Mouse (Mus musculus): ENCODE measurements around the gene Zfp683. TPM values are rescaled to one million over a fixed set of nuclear protein-coding genes. Genes with fewer than 3 reads are reported as not detected.

The Zfp683 gene
- polyA plus RNA-seq, 1 experiment from 2014 or later, result not detected

DNA sequence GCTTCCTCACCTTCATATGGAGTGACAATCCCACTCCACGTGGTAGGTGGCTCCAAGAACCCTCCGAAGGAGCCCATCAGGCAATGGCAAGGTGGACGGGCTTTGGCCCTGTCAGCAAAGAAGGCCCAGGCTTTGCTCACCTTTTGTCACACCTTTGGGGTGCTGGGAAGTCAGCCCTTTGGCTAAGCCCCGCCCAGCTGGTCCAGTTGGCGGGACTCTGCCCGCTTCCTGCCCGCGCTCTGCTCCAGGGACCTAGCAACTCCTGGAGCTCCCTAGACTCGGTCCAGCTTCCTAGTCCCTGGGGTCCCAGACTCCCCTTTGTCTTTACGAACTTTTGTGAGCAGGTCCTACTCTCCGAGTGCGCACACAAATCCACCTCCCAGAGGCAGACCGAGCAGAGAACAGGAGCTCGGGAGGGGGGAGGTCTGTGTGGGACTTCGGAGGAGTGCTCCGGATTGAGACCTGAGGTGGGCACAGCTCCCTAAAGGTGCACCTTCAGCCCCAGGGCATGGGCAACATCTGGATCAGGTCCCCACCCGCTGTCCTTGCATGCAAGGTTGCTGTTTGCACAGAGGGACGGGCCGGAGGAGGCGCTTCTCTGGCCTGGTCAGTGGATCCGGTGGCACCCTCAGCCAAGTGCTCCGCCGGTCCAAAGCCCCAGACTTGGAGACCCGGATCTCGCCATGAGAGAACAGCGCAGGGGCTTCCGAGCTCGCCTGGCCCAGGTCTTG, 6.7 kb downstream of the Zfp683 start, which contains the start of gene Crybg2:
Gene Crybg2 (plus strand): TSS at position 681 of the 731 bp plus-strand sequence.
- Histone ChIP-seq H3K27ac (no peak within 1 kb of the TSS), H3K4me3 (replicated peaks) (no peak within 1 kb of the TSS), H3K36me3 (replicated peaks) (no peaks in the 10 kb centered on the region), H3K9me3 (no peaks in the 10 kb centered on the region), H3K9ac (no peak within 1 kb of the TSS), H3K4me1 (peaks cover under 1% of the 10 kb centered on the region; the same call in 1 of the 2 replicates), H3K4me2 (no peak within 1 kb of the TSS), H3K27me3 (peaks cover 32% of the 10 kb centered on the region)
- 52% methylated on average over 28 of the region's 28 CpGs for WGBS
- no peak for ATAC-seq (ENCODE audit: low FRiP score)

DNA sequence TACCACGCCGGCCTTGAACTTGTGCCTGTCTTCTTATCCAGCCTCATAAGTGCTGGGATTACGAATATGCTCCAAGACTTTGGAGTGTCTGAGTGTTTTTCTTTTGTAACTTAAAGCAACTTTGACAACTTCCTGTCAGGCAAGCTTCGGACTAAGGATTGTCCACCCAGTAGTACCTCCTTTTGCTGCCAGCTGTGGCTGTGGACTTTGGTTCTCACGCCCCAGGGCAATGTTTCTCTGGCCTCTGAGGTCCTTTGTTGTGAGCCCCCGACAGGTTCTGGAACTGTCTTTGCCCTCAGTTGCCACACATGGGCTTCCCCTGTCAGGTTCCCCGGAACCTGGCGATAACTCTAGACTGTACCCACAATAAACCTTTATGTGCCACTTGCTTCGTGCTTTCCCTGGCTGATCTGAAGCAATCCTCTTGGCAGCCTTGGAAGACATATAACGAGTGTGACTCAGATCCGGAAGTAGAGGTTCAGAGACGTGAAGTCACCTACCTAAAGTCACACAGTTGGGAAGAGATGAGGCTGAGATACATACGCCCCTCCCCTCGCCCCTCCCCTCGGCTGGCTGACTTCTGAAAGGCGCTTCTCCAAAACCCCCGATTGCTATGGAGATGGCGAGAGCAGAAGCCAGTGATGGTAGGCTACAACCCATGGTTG, 7.7 kb downstream of the Zfp683 start:
- no peaks in the 10 kb centered on the region for H3K36me3 ChIP-seq (replicated peaks)
- H3K9me3 ChIP-seq, result no peaks in the 10 kb centered on the region
- 60% methylated on average over 18 of the region's 18 CpGs for WGBS
- H3K27me3 ChIP-seq, result peaks cover 40% of the 10 kb centered on the region
- H3K4me2 ChIP-seq, result no peak overlapping the region
- H3K4me3 ChIP-seq (replicated peaks), result no peak overlapping the region
- H3K9ac ChIP-seq, result no peak overlapping the region
- H3K4me1 ChIP-seq, result peaks cover 5% of the 10 kb centered on the region
- H3K27ac ChIP-seq, result no peak overlapping the region
- no peak for ATAC-seq (ENCODE audit: low FRiP score)

GRCm38 (mm10) chr4:134061944-134062446, 8.4 kb downstream of the Zfp683 start:
- ATAC-seq (ENCODE audit: low FRiP score), result no peak
- no peak overlapping the region for H3K4me2 ChIP-seq
- no peaks in the 10 kb centered on the region for H3K36me3 ChIP-seq (replicated peaks)
- no peak overlapping the region for H3K4me3 ChIP-seq (replicated peaks)
- no peaks in the 10 kb centered on the region for H3K9me3 ChIP-seq
- no peak overlapping the region for H3K27ac ChIP-seq
- H3K9ac ChIP-seq, result no peak overlapping the region
- 47% methylated on average over 8 of the region's 8 CpGs for WGBS
- peaks cover 5% of the 10 kb centered on the region for H3K4me1 ChIP-seq
- peaks cover 43% of the 10 kb centered on the region for H3K27me3 ChIP-seq

DNA sequence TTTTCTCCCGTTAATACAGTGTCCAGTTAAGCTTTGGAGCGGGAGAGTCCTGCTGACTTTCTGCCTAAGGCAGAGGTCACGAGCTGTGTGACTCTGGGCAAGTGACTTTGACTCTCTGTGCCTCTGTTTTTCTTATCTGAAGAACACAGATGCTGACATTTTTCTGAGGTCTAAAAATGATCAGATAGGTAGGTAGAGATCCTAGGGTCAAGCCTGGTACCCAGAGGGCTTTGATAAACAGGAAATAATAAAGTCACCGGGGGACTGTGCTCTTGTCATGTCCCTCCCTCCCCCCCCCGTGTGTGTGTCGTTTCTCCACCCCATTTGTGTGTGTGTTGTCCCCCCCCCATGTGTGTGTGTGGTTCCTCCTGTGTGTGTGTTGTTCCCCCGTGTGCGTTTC, 8.9 kb downstream of the Zfp683 start:
- H3K27ac ChIP-seq, result no peak overlapping the region
- no peak overlapping the region for H3K4me2 ChIP-seq
- H3K9ac ChIP-seq, result no peak overlapping the region
- WGBS, result 78% methylated on average over 7 of the region's 8 CpGs
- H3K27me3 ChIP-seq, result peaks cover 45% of the 10 kb centered on the region
- ATAC-seq (ENCODE audit: low FRiP score), result no peak
- H3K4me1 ChIP-seq, result peaks cover 5% of the 10 kb centered on the region
- H3K4me3 ChIP-seq (replicated peaks), result no peak overlapping the region
- no peaks in the 10 kb centered on the region for H3K36me3 ChIP-seq (replicated peaks)
- no peaks in the 10 kb centered on the region for H3K9me3 ChIP-seq

- Histone ChIP-seq H3K36me3 (replicated peaks) (no peaks in the 10 kb centered on the region), H3K27me3 (peaks cover 39% of the 10 kb centered on the region), H3K9ac (no peak overlapping the region), H3K4me3 (replicated peaks) (no peak overlapping the region), H3K4me2 (no peak overlapping the region), H3K9me3 (no peaks in the 10 kb centered on the region), H3K4me1 (peaks cover 5% of the 10 kb centered on the region), H3K27ac (no peak overlapping the region)
- WGBS, result 23% methylated on average over 23 of the region's 23 CpGs
- no peak for ATAC-seq (ENCODE audit: low FRiP score)
Observed at GRCm38 (mm10) chr4:134065431-134066004, 11.9 kb downstream of the Zfp683 start.

DNA sequence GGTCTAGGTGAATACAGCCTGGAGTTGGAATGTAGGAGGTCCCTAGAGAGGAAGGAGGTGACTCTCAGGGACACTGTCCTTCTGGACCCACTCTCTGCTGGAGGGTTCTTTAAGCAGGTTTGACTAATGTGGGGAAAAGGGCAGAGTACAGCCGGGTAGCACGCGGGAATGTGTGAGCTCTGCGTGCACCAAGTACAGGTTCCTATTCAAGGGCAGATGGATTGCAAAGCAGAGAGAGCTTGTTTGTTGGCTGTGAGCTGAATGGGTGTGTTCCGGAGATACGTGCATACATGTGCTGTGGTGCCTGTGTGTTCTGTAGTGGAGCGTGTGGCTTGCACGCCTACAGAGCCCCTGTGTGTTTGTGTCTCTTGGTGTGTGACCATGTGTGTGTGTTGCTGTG, 13.7 kb downstream of the Zfp683 start:
- H3K9ac ChIP-seq, result no peak overlapping the region
- peaks cover 27% of the 10 kb centered on the region for H3K27me3 ChIP-seq
- no peak overlapping the region for H3K4me2 ChIP-seq
- no peak overlapping the region for H3K27ac ChIP-seq
- 96% methylated on average over 8 of the region's 8 CpGs for WGBS
- no peaks in the 10 kb centered on the region for H3K9me3 ChIP-seq
- ATAC-seq (ENCODE audit: low FRiP score), result no peak
- H3K4me3 ChIP-seq (replicated peaks), result no peak overlapping the region
- peaks cover 5% of the 10 kb centered on the region for H3K4me1 ChIP-seq
- H3K36me3 ChIP-seq (replicated peaks), result no peaks in the 10 kb centered on the region

GRCm38 (mm10) chr4:134067833-134068544, 14.4 kb downstream of the Zfp683 start:
- 85% methylated on average over 7 of the region's 7 CpGs for WGBS

DNA sequence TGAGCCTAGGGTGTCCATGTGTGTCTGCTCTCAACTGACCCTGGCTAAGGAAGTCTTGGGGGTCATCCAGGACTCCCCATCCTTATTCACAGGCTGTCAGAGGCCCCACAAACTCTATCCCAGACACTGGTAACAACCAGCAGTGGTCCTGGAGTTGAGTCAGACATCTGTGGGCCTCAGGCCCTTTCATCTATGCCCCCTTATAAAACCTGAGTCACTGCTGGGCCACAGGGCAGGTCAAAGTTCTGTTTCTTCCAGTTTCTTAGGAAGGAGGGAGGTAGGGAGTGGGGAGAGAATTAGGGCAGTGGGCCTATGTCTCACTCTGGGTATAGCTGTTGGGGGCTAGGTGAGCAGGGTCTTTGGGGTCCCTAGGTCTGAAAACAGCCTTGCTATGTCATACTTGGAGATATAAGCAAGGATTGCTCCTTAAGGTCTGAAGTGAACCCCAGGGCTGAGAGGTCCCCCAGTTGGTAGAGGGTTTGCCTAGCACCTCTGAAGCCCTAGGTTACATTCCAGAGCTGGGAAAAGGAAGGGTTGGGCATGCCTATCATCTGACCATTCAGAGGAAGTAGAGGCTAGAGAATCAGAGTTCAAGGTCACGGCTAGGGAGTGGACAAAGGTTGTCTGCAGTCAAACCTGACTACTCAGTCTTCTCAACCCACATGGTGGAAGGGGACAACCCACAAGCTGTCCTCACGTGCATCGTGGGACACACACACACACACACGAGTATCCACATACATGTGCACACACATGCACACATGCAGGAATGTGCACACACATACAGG, 15.3 kb downstream of the Zfp683 start:
- 94% methylated on average over 4 of the region's 4 CpGs for WGBS
- peaks cover 24% of the 10 kb centered on the region for H3K27me3 ChIP-seq
- no peak overlapping the region for H3K4me3 ChIP-seq (replicated peaks)
- ATAC-seq (ENCODE audit: low FRiP score), result no peak
- no peak overlapping the region for H3K27ac ChIP-seq
- H3K4me1 ChIP-seq, result peaks cover 5% of the 10 kb centered on the region
- no peak overlapping the region for H3K9ac ChIP-seq
- H3K4me2 ChIP-seq, result no peak overlapping the region
- H3K36me3 ChIP-seq (replicated peaks), result no peaks in the 10 kb centered on the region
- no peaks in the 10 kb centered on the region for H3K9me3 ChIP-seq

More at GRCm38 (mm10) chr4:134067833-134068544, 14.4 kb downstream of the Zfp683 start:
- Histone ChIP-seq H3K4me1 (peaks cover 5% of the 10 kb centered on the region), H3K27me3 (peaks cover 27% of the 10 kb centered on the region), H3K36me3 (replicated peaks) (no peaks in the 10 kb centered on the region), H3K9me3 (no peaks in the 10 kb centered on the region), H3K9ac (no peak overlapping the region), H3K4me2 (no peak overlapping the region), H3K27ac (no peak overlapping the region), H3K4me3 (replicated peaks) (no peak overlapping the region)
- ATAC-seq (ENCODE audit: low FRiP score), result no peak

DNA sequence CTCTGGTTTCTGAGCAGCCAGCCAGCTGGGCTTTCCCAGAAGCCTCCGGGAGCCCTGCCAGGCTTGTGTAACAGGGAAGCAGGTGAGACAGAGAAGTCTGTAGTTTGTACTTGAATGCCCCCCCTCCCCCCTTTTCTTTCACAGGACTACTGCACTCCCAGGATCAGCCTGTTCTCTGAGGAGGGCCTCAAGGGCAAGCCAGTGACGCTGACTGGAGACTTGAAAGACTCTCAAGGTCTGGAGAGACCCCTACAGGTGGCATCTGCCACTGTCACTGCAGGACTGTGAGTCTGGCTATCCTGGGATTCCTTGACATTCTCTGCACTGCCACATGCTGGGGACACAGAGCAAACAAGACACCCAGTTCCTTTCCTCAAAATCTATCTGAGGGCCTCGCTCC, 25.1 kb downstream of the Zfp683 start:
- Histone ChIP-seq H3K9ac (no peak overlapping the region), H3K4me1 (peaks cover 14% of the 10 kb centered on the region), H3K4me2 (no peak overlapping the region), H3K27me3 (peaks cover 30% of the 10 kb centered on the region), H3K4me3 (replicated peaks) (no peak overlapping the region), H3K9me3 (no peaks in the 10 kb centered on the region), H3K36me3 (replicated peaks) (no peaks in the 10 kb centered on the region), H3K27ac (no peak overlapping the region)
- WGBS, result 17% methylated on average over 3 of the region's 3 CpGs
- ATAC-seq (ENCODE audit: low FRiP score), result peak; percentile 55; the same call in 1 of the 2 replicates

DNA sequence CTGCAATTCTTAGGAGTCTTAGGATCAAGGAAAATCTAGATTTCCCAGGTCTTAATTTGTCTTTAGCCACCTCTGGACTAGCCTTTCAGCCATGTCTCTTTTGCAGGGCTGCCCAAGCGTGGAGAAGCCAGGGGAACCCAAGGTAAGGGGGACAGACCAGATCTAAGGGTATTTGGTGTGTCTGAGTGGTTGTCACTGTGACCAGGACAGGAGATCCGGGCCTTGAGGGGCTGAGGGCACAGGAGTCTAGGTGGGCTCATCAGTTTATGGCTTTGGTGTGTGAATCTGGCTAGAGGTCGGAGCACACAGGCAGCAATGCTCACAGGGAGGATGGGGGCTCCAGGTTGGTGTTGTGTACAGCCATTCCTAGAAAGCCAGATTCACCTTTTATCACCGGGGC, 27.0 kb downstream of the Zfp683 start:
- no peaks in the 10 kb centered on the region for H3K9me3 ChIP-seq
- H3K4me3 ChIP-seq (replicated peaks), result no peak overlapping the region
- peaks cover 30% of the 10 kb centered on the region for H3K27me3 ChIP-seq
- WGBS, result 72% methylated on average over 4 of the region's 4 CpGs
- no peak for ATAC-seq (ENCODE audit: low FRiP score)
- H3K27ac ChIP-seq, result no peak overlapping the region
- H3K4me1 ChIP-seq, result peaks cover 14% of the 10 kb centered on the region
- no peaks in the 10 kb centered on the region for H3K36me3 ChIP-seq (replicated peaks)
- no peak overlapping the region for H3K4me2 ChIP-seq
- H3K9ac ChIP-seq, result no peak overlapping the region

GRCm38 (mm10) chr4:134081730-134082386, 28.2 kb downstream of the Zfp683 start:
- Histone ChIP-seq H3K9ac (peak overlapping the region; percentile 38), H3K4me2 (peak overlapping the region; percentile 84), H3K27ac (no peak overlapping the region), H3K4me3 (replicated peaks) (peak overlapping the region; percentile 48), H3K9me3 (no peaks in the 10 kb centered on the region), H3K4me1 (peaks cover 14% of the 10 kb centered on the region), H3K27me3 (peaks cover 30% of the 10 kb centered on the region), H3K36me3 (replicated peaks) (no peaks in the 10 kb centered on the region)
- WGBS, result under 1% methylated on average over 41 of the region's 41 CpGs
- ATAC-seq (ENCODE audit: low FRiP score), result peak; percentile 55

Measured in forebrain, embryonic 12.5 days (tissue).